Mouse (Mus musculus) lung, postnatal 0 days (tissue): Measurements from ENCODE around the gene Scarb2. TPM values are rescaled to one million over a fixed set of nuclear protein-coding genes. Genes with fewer than 3 reads are reported as not detected.

Experiments
- ATAC-seq: fragments of 200-750 bp; cut with Nextera tagmentation; 2 replicates; pipeline ENCODE4 v1.8.0; 2017; ENCODE audit warnings: moderate library complexity
- DNase-seq: peaks from one replicate; pipeline ENCODE4 v3.0.0-alpha.2; 2016; ENCODE audit warnings: low spot score
- H3K27ac ChIP-seq: fragments of 300-500 bp; sonication (generic); 2 replicates; pipeline ENCODE4 v1.5.1; 2014; ENCODE audit warnings: antibody characterized with exemption, mild to moderate bottlenecking, low read length, mixed read lengths
- H3K27me3 ChIP-seq: fragments of 300-500 bp; sonication (generic); replicated peaks from 2 replicates; pipeline ENCODE4 v1.6.1; 2014; ENCODE audit warnings: low read length, mixed read lengths; ENCODE audit not compliant: insufficient read depth
- H3K36me3 ChIP-seq: fragments of 300-500 bp; sonication (generic); 2 replicates; pipeline ENCODE4 v1.6.1; 2014; ENCODE audit warnings: low read length, mixed read lengths; ENCODE audit not compliant: insufficient read depth
- H3K4me1 ChIP-seq: fragments of 300-500 bp; sonication (generic); 2 replicates; pipeline ENCODE4 v1.6.1; 2014; ENCODE audit warnings: antibody characterized with exemption, low read depth, low read length, mixed read lengths; ENCODE audit not compliant: insufficient read depth
- H3K4me2 ChIP-seq: fragments of 300-500 bp; sonication (generic); replicated peaks from 2 replicates; pipeline ENCODE4 v1.6.1; 2014; ENCODE audit warnings: low read depth, mild to moderate bottlenecking, low read length, moderate library complexity, mixed read lengths
- H3K4me3 ChIP-seq: fragments of 300-500 bp; sonication (generic); 2 replicates; pipeline ENCODE4 v1.5.1; 2014; ENCODE audit warnings: low read depth, low read length
- H3K9ac ChIP-seq: fragments of 300-500 bp; sonication (generic); replicated peaks from 2 replicates; pipeline ENCODE4 v1.6.1; 2014; ENCODE audit warnings: low read depth, mild to moderate bottlenecking
- H3K9me3 ChIP-seq: fragments of 300-500 bp; sonication (generic); 2 replicates; pipeline ENCODE4 v1.6.1; 2016; ENCODE audit warnings: low read length, mixed read lengths
- CTCF ChIP-seq: IDR thresholded peaks from 2 replicates; pipeline ENCODE4 v1.5.1; 2016; ENCODE audit warnings: antibody characterized with exemption, mild to moderate bottlenecking
- EP300 ChIP-seq: IDR thresholded peaks from 2 replicates; pipeline ENCODE4 v1.6.1; 2016; ENCODE audit warnings: antibody characterized with exemption, mild to moderate bottlenecking, control low read depth
- WGBS: fragments of 180-500 bp; shearing (Covaris S2); extraction: QIAGEN DNeasy Blood & Tissue Kit; methylation state at CpG from one replicate; pipeline ENCODE4 v1.1.7; 2014; 5-methylcytosine and 5-hydroxymethylcytosine counted together
- polyA plus RNA-seq: library from polyadenylated mRNA; unstranded; fragments of >200 nt; fragmentation: Nextera tagmentation; extraction: Ambion mirVana; gene quantifications from 2 replicates; pipeline ENCODE4 v1.2.1, GENCODE M21; 2015

The Scarb2 gene
- polyA plus RNA-seq, 1 experiment from 2014 or later, result 52.4 TPM

DNA sequence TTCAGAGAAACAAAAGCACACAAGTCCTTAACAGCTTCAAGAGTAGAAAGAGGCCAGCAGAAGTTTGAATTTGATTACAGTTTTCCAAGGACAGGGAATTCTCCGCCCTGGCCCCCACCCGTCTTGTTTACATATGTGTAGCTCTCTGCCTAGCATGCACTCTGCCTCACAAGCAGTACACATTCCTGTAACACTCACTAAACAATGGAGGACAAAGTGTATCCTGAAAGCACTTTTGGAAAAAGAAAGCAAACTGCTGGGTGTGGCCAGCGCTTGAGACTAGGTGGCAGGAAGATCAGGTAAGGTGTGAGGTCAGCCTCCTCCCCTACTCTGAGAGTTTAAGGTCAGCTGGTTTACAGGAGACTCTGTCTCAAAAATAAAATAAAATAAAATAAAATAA is 8.4 kb downstream of the Scarb2 start:
- H3K4me1 ChIP-seq, result peaks cover 53% of the 10 kb centered on the region
- H3K36me3 ChIP-seq, result no peaks in the 10 kb centered on the region
- H3K27ac ChIP-seq, result peak overlapping the region; percentile 73
- no peaks in the 10 kb centered on the region for H3K9me3 ChIP-seq
- no peak for TF ChIP-seq CTCF
- peak; percentile 93 for TF ChIP-seq EP300
- H3K27me3 ChIP-seq, result no peaks in the 10 kb centered on the region
- WGBS, result 25% methylated on average over 3 of the region's 3 CpGs
- peak; percentile 86 for DNase-seq
- H3K4me3 ChIP-seq, result no peak overlapping the region
- peak; percentile 67 for ATAC-seq
- no peak overlapping the region for H3K9ac ChIP-seq
- 0 out of 2 replicates have a peak overlapping the region, but pooled peaks have one; percentile 0 for H3K4me2 ChIP-seq

DNA sequence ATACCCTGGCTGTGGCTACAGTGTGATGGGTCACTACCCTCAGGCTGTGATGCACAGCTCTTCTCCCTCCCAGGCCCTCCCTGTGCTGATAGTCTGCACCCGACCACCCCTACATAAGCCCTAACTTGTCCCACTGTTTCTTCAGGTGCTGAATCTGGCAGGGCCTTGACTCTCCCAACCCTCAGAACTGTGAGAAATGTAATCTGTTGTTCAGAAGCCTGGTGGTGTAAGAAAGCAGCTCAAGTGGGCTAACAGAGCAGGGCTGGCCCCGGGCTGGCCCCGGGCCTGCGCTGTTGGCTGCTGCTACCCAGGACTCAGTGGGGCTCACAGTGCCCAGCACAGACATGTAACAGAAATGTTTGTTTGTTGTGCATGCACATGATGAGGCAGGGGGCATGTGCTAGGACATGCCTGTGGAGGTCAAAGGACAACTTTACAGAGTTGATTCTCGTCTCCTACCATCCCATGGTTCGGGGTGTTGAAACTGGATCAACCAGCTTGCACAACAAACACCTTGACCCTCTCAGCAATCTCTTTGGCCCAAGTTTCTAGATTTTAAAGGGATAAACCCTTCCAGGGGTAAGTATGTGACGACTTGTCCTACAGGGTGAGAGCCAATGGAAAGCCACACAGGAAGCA is 10.7 kb downstream of the Scarb2 start:
- Histone ChIP-seq H3K36me3 (no peaks in the 10 kb centered on the region), H3K9me3 (no peaks in the 10 kb centered on the region), H3K4me2 (no peak overlapping the region), H3K4me3 (no peak overlapping the region), H3K27me3 (no peaks in the 10 kb centered on the region), H3K27ac (peak overlapping the region; percentile 85), H3K4me1 (peaks cover 53% of the 10 kb centered on the region), H3K9ac (no peak overlapping the region)
- TF ChIP-seq EP300 (peak; percentile 59; the same call in 1 of the 2 replicates), CTCF (no peak)
- DNase-seq (peak; percentile 76), ATAC-seq (peak; percentile 69)
- 52% methylated on average over 7 of the region's 7 CpGs for WGBS

DNA sequence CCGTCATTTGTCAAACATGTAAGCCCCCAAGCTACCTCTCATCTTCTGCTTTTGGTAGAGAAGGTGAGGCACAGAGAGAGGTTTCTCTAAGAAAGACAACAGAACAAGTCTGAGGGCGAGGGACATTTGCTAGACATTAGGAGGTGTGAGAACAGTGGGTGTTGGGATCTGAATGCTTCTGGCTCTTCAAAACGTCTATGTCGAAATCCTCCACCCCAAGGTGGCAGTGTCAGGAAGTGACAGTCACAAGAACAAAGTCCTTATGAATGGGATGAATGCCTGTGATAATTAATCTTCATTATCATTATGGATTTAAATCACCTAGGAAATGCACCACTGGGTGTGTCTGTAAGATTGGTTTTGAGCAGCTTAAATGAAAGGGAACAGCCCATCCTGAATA is 11.3 kb downstream of the Scarb2 start:
- TF ChIP-seq EP300, result no peak
- peak; percentile 27; the same call in 1 of the 2 replicates for TF ChIP-seq CTCF
- H3K9me3 ChIP-seq, result no peaks in the 10 kb centered on the region
- H3K4me1 ChIP-seq, result peaks cover 51% of the 10 kb centered on the region
- no peaks in the 10 kb centered on the region for H3K36me3 ChIP-seq
- DNase-seq (peak; percentile 54), ATAC-seq (no peak)
- H3K4me3 ChIP-seq, result no peak overlapping the region
- H3K27me3 ChIP-seq, result no peaks in the 10 kb centered on the region
- peak overlapping the region; percentile 85 for H3K27ac ChIP-seq
- no peak overlapping the region for H3K9ac ChIP-seq
- H3K4me2 ChIP-seq, result no peak overlapping the region
- 36% methylated on average over 4 of the region's 4 CpGs for WGBS

DNA sequence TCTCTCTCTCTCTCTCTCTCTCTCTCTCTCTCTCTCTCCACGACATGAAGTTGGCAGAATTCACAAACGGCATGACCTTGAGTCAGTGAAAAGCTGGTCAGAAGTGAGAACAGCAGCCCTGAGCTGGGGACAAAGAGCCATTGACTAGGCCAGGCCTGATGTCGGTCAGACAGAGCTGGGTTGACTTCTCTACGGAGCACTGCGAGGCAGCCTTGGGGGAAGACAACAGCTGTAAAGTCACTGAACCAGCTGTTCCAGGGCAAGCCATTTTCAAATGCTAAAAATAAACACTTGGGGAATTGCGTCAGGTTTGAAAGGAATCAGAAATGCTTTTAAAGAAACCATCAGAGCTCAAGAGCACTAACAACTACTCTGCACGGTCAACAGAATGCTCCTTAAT is 13.2 kb downstream of the Scarb2 start:
- H3K9ac ChIP-seq, result no peak overlapping the region
- no peak for TF ChIP-seq CTCF
- peak; percentile 89 for TF ChIP-seq EP300
- H3K4me2 ChIP-seq, result no peak overlapping the region
- H3K27me3 ChIP-seq, result no peaks in the 10 kb centered on the region
- peak; percentile 29 for ATAC-seq
- H3K36me3 ChIP-seq, result no peaks in the 10 kb centered on the region
- peak overlapping the region; percentile 85 for H3K27ac ChIP-seq
- H3K4me3 ChIP-seq, result no peak overlapping the region
- peak; percentile 92 for DNase-seq
- peaks cover 44% of the 10 kb centered on the region for H3K4me1 ChIP-seq
- WGBS, result 19% methylated on average over 7 of the region's 7 CpGs
- no peaks in the 10 kb centered on the region for H3K9me3 ChIP-seq

DNA sequence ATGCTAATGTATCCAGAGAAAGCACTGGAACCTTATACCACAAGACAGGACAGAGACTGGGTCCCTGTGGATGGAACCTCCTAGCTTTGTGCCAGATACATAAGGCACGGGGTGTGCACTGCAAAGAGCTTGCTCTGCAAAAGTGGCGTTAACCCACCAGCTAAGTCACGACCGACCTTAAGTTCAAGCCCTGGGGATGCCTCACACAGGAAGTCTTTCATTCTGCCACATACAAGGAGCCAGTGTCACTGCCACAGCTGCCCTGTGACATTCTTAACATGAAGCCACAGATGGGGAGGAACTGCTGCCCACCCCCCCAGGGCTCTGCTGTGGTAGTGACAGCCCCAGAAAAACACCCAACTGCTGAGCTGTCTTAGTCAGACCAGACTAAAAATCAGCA is 15.9 kb downstream of the Scarb2 start:
- Histone ChIP-seq H3K9me3 (no peaks in the 10 kb centered on the region), H3K9ac (no peak overlapping the region), H3K4me2 (no peak overlapping the region), H3K27me3 (no peaks in the 10 kb centered on the region), H3K4me3 (no peak overlapping the region), H3K27ac (peak overlapping the region; percentile 6; the same call in 1 of the 2 replicates), H3K36me3 (no peaks in the 10 kb centered on the region; the same call in 1 of the 2 replicates), H3K4me1 (peaks cover 40% of the 10 kb centered on the region)
- ATAC-seq, result no peak
- 46% methylated on average over 4 of the region's 4 CpGs for WGBS
- DNase-seq, result no peak
- TF ChIP-seq CTCF (no peak), EP300 (no peak)

DNA sequence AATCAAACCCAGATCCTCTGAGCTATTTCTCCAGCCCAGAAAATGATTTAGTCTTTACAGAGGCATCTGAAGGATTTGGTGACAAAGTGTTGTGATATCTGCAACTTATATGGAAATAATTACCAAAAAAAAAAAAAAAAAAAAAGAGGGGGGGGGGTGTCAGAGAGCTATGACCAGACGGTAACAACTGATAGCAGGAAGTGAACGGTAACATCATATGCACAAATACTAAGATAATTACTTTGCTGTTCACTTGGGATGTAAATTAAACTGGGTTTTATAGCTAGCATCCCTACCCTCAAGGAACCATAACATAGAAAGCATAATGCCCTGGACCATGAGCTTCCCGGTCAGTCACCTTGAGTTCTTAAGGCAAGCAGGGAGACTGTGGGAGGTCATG is 16.3 kb downstream of the Scarb2 start:
- Histone ChIP-seq H3K36me3 (no peaks in the 10 kb centered on the region; the same call in 1 of the 2 replicates), H3K4me2 (no peak overlapping the region), H3K4me1 (peaks cover 35% of the 10 kb centered on the region), H3K9ac (no peak overlapping the region), H3K27me3 (no peaks in the 10 kb centered on the region), H3K9me3 (no peaks in the 10 kb centered on the region), H3K27ac (0 out of 2 replicates have a peak overlapping the region, but pooled peaks have one; percentile 6), H3K4me3 (no peak overlapping the region)
- 53% methylated on average over 3 of the region's 3 CpGs for WGBS
- ATAC-seq, result no peak
- no peak for DNase-seq
- no peak for TF ChIP-seq CTCF
- TF ChIP-seq EP300, result no peak
